Mouse (Mus musculus) embryonic facial prominence, embryonic 14.5 days (tissue): ENCODE measurements around the gene Etv6. TPM values are rescaled to one million over a fixed set of nuclear protein-coding genes. Genes with fewer than 3 reads are reported as not detected.

Experiments
- ATAC-seq: fragments of 200-750 bp; cut with Nextera tagmentation; 2 replicates; pipeline ENCODE4 v1.8.0; 2017; ENCODE audit warnings: low read depth, moderate number of reproducible peaks, moderate TSS enrichment
- DNase-seq: peaks from one replicate; pipeline ENCODE4 v3.0.0-alpha.2; 2015; ENCODE audit warnings: low spot score
- H3K27ac ChIP-seq: fragments of 300-500 bp; sonication (generic); replicated peaks from 2 replicates; pipeline ENCODE4 v1.5.1; 2014; ENCODE audit warnings: low read depth, mild to moderate bottlenecking, low read length, moderate library complexity
- H3K27me3 ChIP-seq: fragments of 300-500 bp; sonication (generic); replicated peaks from 2 replicates; pipeline ENCODE4 v1.6.1; 2014; ENCODE audit warnings: low read length; ENCODE audit not compliant: control insufficient read depth, insufficient read depth
- H3K36me3 ChIP-seq: fragments of 300-500 bp; sonication (generic); 2 replicates; pipeline ENCODE4 v1.6.1; 2014; ENCODE audit warnings: low read length, mixed read lengths; ENCODE audit not compliant: control insufficient read depth, insufficient read depth
- H3K4me1 ChIP-seq: fragments of 300-500 bp; sonication (generic); 2 replicates; pipeline ENCODE4 v1.6.1; 2014; ENCODE audit warnings: antibody characterized with exemption, low read length; ENCODE audit not compliant: control insufficient read depth, insufficient read depth
- H3K4me2 ChIP-seq: fragments of 300-500 bp; sonication (generic); 2 replicates; pipeline ENCODE4 v1.6.1; 2014; ENCODE audit warnings: low read depth, mild to moderate bottlenecking, low read length, moderate library complexity, mixed read lengths
- H3K4me3 ChIP-seq: fragments of 300-500 bp; sonication (generic); 2 replicates; pipeline ENCODE4 v1.5.1; 2014; ENCODE audit warnings: low read depth, mild to moderate bottlenecking, low read length
- H3K9ac ChIP-seq: fragments of 300-500 bp; sonication (generic); 2 replicates; pipeline ENCODE4 v1.6.1; 2014; ENCODE audit warnings: low read depth, mild to moderate bottlenecking, low read length, moderate library complexity, mixed read lengths
- H3K9me3 ChIP-seq: fragments of 300-500 bp; sonication (generic); 2 replicates; pipeline ENCODE4 v1.6.1; 2016; ENCODE audit warnings: low read length; ENCODE audit not compliant: control insufficient read depth
- WGBS: fragments of 180-500 bp; shearing (Covaris S2); extraction: QIAGEN DNeasy Blood & Tissue Kit; methylation state at CpG from one replicate; pipeline ENCODE4 v1.1.7; 2014; 5-methylcytosine and 5-hydroxymethylcytosine counted together
- polyA plus RNA-seq: library from polyadenylated mRNA; unstranded; fragments of >200 nt; fragmentation: Nextera tagmentation; extraction: Ambion mirVana; gene quantifications from 2 replicates; pipeline ENCODE4 v1.2.1, GENCODE M21; 2014

The Etv6 gene
- polyA plus RNA-seq, 1 experiment from 2014 or later = 12.4 TPM

DNA sequence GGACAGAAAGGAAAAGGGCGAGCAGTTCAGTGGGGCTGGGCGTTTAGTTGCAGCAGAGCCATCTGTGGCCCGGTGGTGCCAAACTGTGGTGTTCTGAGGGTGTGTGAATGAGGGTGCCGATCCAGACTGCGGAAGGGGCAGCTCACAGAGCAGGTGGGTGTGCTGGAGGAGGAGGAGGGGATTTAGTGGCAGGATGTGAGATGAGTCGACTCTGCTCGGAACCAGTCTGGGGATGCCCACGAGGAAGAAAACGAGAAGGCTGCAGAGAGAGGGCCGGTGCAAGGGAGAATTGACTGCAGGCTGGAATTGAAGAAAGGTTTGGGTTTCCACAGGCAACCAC is 24.0 kb downstream of the Etv6 start:
- Histone ChIP-seq H3K27ac (no peak overlapping the region), H3K4me3 (no peak overlapping the region), H3K4me2 (no peak overlapping the region), H3K9me3 (no peaks in the 10 kb centered on the region), H3K27me3 (no peaks in the 10 kb centered on the region), H3K36me3 (no peaks in the 10 kb centered on the region), H3K9ac (no peak overlapping the region), H3K4me1 (0 out of 2 replicates have a peak, but pooled peaks cover 5% of the 10 kb centered on the region)
- DNase-seq = no peak
- no peak for ATAC-seq
- 63% methylated on average over 10 of the region's 10 CpGs for WGBS

DNA sequence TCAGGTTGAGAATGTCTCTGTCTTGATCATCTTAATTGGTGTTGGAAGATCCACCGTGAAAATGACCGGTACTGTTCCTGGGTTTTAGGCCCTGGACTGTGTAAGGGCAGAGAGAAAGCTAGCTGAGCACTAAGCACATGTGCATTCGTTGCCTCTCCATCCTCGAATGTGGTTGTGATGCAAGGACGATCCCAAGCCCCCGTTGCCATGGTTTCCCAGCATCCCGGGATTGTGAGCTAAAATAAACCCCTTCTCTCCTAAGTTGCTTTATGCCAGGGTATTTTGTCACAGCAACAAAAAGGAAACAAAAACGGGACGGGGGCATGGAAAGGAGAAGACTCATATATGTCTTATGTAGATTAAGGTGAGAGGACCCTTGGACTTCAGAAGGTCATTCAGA is 24.5 kb downstream of the Etv6 start:
- Histone ChIP-seq H3K4me3 (no peak overlapping the region), H3K9me3 (no peaks in the 10 kb centered on the region), H3K4me1 (0 out of 2 replicates have a peak, but pooled peaks cover 5% of the 10 kb centered on the region), H3K27me3 (no peaks in the 10 kb centered on the region), H3K4me2 (no peak overlapping the region), H3K36me3 (no peaks in the 10 kb centered on the region), H3K9ac (no peak overlapping the region), H3K27ac (no peak overlapping the region)
- DNase-seq (no peak), ATAC-seq (no peak)
- WGBS = 83% methylated on average over 9 of the region's 9 CpGs

DNA sequence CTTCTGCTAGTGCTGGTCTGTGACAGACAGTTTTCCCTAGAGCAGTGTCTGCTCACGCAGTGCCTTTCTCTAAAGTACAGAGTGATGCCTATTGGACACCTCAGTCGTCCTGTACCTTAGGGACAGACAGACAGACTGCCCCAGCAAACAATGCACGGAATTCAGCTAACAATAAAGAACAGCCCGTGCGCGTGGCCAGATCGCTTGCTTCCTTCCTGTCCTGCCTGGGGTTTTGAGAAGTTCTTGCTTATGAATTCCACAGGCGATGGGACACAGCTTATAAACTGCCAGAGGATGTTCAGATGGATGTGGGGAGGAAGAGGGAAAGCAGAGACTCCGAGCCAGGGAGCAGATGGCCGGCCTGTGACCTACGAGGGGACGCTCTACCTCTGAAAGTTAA is 25.3 kb downstream of the Etv6 start:
- WGBS = 70% methylated on average over 12 of the region's 12 CpGs
- H3K9me3 ChIP-seq = no peaks in the 10 kb centered on the region
- no peak overlapping the region for H3K27ac ChIP-seq
- no peak overlapping the region for H3K4me2 ChIP-seq
- H3K9ac ChIP-seq = no peak overlapping the region
- no peak for ATAC-seq
- no peak for DNase-seq
- H3K36me3 ChIP-seq = no peaks in the 10 kb centered on the region
- H3K4me3 ChIP-seq = no peak overlapping the region
- H3K27me3 ChIP-seq = no peaks in the 10 kb centered on the region
- 0 out of 2 replicates have a peak, but pooled peaks cover 5% of the 10 kb centered on the region for H3K4me1 ChIP-seq

DNA sequence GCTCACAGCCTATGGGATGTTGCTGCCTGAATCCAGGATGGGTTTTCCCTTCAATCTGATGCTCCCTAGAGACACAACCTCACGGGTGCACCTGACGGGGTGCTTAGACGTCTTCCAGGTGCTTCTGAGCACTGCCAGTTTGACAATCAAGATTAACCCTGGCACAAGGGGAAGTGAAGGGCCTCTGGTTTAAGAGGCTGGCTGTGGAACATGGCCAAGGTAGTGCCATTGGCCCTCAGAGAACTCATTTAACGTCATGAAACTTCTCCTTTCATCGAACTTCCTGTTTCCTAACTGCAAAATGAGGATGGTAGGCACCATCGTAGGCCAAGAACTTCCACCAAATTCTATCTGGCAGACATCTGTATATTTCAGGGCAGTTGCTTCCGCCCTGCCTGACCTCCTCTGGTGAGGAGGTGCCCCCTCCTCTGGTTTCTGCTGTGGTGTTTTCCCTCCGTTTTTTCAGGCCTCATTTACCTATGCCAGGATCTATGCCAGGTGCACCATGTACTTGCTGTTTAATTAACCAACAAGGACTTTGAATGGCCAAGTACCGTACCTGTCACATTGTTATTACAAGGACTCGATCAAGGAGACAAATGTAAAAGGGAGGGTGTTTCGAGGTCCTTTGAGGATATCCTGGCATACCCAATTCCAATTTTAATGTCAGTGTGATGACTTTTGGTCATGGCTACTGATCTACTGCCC is 29.7 kb downstream of the Etv6 start:
- no peak overlapping the region for H3K4me2 ChIP-seq
- 79% methylated on average over 11 of the region's 11 CpGs for WGBS

DNA sequence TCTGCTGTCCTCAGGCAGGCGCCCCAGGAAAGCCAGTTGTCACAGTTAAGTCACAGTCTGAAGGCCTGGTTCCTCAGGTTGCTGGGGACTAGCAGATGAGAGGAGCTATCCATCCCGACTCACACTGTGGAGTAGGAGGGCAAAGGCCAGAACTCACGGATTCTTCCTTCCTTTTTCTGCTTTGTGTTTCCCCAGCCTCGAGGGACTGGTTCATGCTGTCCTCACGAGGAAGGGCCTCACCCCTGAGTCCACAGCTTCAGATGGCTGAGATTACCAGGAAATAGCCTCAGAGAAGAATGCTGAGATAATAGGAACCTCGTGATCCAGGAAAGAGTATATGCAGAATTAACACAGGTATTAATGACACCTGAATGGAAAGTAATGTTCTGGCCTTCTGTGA is 30.6 kb downstream of the Etv6 start:
- H3K36me3 ChIP-seq = peaks cover 25% of the 10 kb centered on the region; the same call in 1 of the 2 replicates
- no peaks in the 10 kb centered on the region for H3K27me3 ChIP-seq
- no peak overlapping the region for H3K4me2 ChIP-seq
- no peak for ATAC-seq
- H3K9me3 ChIP-seq = no peaks in the 10 kb centered on the region
- no peak overlapping the region for H3K9ac ChIP-seq
- 0 out of 2 replicates have a peak, but pooled peaks cover 2% of the 10 kb centered on the region for H3K4me1 ChIP-seq
- DNase-seq = no peak
- no peak overlapping the region for H3K27ac ChIP-seq
- 33% methylated on average over 6 of the region's 6 CpGs for WGBS
- no peak overlapping the region for H3K4me3 ChIP-seq

More for the DNA sequence above, 29.7 kb downstream of the Etv6 start:
- Histone ChIP-seq H3K9ac (no peak overlapping the region), H3K27me3 (no peaks in the 10 kb centered on the region), H3K27ac (no peak overlapping the region), H3K4me1 (0 out of 2 replicates have a peak, but pooled peaks cover 5% of the 10 kb centered on the region), H3K36me3 (peaks cover 21% of the 10 kb centered on the region; the same call in 1 of the 2 replicates), H3K9me3 (no peaks in the 10 kb centered on the region), H3K4me3 (no peak overlapping the region)
- no peak for DNase-seq
- ATAC-seq = no peak

DNA sequence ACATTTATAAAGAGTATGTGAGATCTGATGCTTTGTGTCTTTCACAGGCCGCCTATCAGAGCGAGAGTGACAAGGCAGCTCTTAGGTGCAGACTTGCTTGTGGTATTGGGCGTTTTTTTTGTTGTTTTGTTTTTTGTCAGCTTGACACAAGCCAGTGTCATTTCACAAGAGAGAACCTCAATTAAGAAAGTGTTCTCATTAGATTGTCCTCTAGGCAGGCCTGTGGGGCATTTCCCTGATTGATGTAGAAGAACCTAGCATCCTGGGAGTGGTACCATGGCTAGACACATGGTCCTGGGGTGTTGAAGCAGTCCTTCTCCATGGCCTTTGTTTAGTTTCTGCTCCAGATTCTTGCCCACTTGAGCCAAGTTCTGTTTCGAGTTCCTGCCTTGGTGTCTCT is 31.5 kb downstream of the Etv6 start:
- DNase-seq (no peak), ATAC-seq (no peak)
- Histone ChIP-seq H3K36me3 (peaks cover 25% of the 10 kb centered on the region; the same call in 1 of the 2 replicates), H3K4me3 (no peak overlapping the region), H3K4me1 (no peaks in the 10 kb centered on the region), H3K27me3 (no peaks in the 10 kb centered on the region), H3K27ac (no peak overlapping the region; the same call in 1 of the 2 replicates), H3K4me2 (no peak overlapping the region), H3K9ac (no peak overlapping the region), H3K9me3 (no peaks in the 10 kb centered on the region)
- WGBS = 94% methylated on average over 4 of the region's 4 CpGs

DNA sequence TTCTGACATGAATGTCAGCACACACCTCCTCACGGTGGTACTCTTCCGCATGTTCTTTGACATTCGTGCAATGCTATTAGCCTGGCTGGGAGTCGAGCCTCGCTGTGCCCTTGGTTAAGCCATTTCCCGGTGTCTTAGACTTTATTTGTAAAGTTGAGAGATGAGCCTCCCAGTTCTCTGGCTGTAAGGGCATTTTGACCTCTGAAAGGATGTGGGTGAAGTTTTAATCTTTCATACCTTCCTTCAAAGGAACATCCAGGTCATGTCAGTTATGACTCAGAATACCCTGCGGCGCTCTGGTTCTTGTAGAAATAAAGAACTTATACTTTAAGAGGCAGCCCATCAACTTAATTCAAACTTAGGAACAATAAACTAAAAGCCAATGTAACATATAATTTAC is 32.0 kb downstream of the Etv6 start:
- Histone ChIP-seq H3K27ac (no peak overlapping the region), H3K4me2 (no peak overlapping the region), H3K9ac (no peak overlapping the region), H3K36me3 (peaks cover 25% of the 10 kb centered on the region; the same call in 1 of the 2 replicates), H3K9me3 (no peaks in the 10 kb centered on the region), H3K4me3 (no peak overlapping the region), H3K4me1 (no peaks in the 10 kb centered on the region), H3K27me3 (no peaks in the 10 kb centered on the region)
- WGBS = 95% methylated on average over 8 of the region's 8 CpGs
- ATAC-seq (no peak), DNase-seq (no peak)

DNA sequence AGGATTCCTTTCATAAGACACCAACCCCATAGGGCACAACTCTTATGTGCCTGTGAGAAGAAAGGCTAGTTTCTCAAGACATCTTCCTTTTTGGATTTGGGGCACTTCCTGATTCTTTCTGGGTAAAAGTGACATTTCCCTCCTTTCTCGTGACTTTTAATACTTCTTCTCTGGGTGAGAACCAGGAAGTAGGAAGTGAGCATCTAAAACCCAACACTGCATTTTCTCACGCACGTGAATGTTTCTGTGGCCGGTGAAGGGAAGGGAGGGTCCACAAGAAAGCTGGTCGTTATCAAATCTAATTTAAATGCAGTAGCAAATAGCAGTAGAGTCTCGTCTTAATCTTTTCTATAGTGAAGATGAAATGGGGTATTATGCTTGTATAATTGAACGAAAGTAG is 36.9 kb downstream of the Etv6 start:
- Histone ChIP-seq H3K9me3 (no peaks in the 10 kb centered on the region), H3K4me3 (no peak overlapping the region), H3K4me2 (no peak overlapping the region), H3K36me3 (peaks cover 38% of the 10 kb centered on the region), H3K27ac (no peak overlapping the region), H3K4me1 (no peaks in the 10 kb centered on the region), H3K27me3 (no peaks in the 10 kb centered on the region), H3K9ac (no peak overlapping the region)
- WGBS = 87% methylated on average over 7 of the region's 7 CpGs
- DNase-seq (no peak), ATAC-seq (no peak)

DNA sequence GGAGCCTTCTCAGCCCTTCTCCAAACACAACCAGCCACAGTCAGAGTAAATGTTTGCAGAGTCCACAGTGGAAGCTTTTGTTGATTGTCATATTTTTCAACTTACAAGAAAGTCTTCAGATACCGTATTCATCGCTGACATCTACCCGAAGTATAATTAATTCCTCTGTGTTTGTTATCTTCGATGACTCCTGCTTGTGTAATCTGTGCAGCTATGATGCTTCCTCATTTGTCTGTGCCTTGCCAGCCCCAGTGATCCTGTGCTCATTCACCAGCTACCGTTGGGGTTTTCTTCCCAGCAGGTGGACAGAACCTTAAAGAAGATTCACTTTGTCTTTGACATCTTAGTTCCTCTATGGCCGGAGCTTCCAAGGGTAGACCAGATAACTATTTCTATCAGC is 37.4 kb downstream of the Etv6 start:
- WGBS = 93% methylated on average over 6 of the region's 6 CpGs
- Histone ChIP-seq H3K4me1 (no peaks in the 10 kb centered on the region), H3K4me2 (no peak overlapping the region), H3K9ac (no peak overlapping the region), H3K36me3 (peaks cover 35% of the 10 kb centered on the region), H3K4me3 (no peak overlapping the region), H3K27ac (no peak overlapping the region), H3K27me3 (no peaks in the 10 kb centered on the region), H3K9me3 (no peaks in the 10 kb centered on the region)
- DNase-seq (no peak), ATAC-seq (no peak)
